ENCODE assay signal across 11 mouse cellular contexts in genomic region chr6:55791852-55792496, GRCm38 (mm10). TPM values are rescaled to one million over a fixed set of nuclear protein-coding genes. Genes with fewer than 3 reads are reported as not detected.
DNase-seq lines count a peak whose midpoint lies in the region; ATAC-seq and TF ChIP-seq lines count a peak whose summit lies in the region.
"Had no signal": no experiment of that assay in that cellular context is flagged by ENCODE, and none has a peak within 500 bp of the region (broad histone marks: within the 10 kb centered on the region; RNA-seq: fewer than 3 reads in every experiment).

No protein-coding gene starts in this region.

- H3K4me2 ChIP-seq in forebrain, embryonic 15.5 days (replicated peaks), result peak overlapping the region; percentile 29
- H3K4me2 ChIP-seq in midbrain, embryonic 15.5 days, result 0 out of 2 replicates have a peak overlapping the region, but pooled peaks have one; percentile 12

- 0 out of 4 replicates have a peak overlapping the region, but pooled peaks of 1 of the 2 experiments have one; percentile 18 for H3K4me3 ChIP-seq in ES-E14 (ENCODE audit: insufficient read depth in 1 of 2, low read depth in 1 of 2, low read length in 2 of 2, poor library complexity in 1 of 2, severe bottlenecking in 1 of 2)
- no peak overlapping the region for H3K4me3 ChIP-seq in forebrain, embryonic 15.5 days
- no peak overlapping the region for H3K4me3 ChIP-seq in midbrain, embryonic 15.5 days

- no peak overlapping the region for H3K9ac ChIP-seq in ES-E14 (ENCODE audit: insufficient read depth, low read depth, low read length, poor library complexity, severe bottlenecking)
- peak overlapping the region; percentile 23 for H3K9ac ChIP-seq in forebrain, embryonic 15.5 days (replicated peaks)
- no peak overlapping the region; the same call in 1 of the 2 replicates for H3K9ac ChIP-seq in midbrain, embryonic 15.5 days

- no peaks in the 10 kb centered on the region for H3K27me3 ChIP-seq in forebrain, embryonic 15.5 days
- H3K27me3 ChIP-seq in midbrain, embryonic 15.5 days (replicated peaks), result no peaks in the 10 kb centered on the region

- in situ Hi-C loops in ES-E14 (cut with MboI; ENCODE audit: low sequenced_read_pairs in 2 of 2, unreplicated experiment in 2 of 2), result no loop called here

- 2% methylated on average over 6 of the region's 6 CpGs for WGBS in forebrain, embryonic 15.5 days
- 8% methylated on average over 6 of the region's 6 CpGs for WGBS in midbrain, embryonic 15.5 days

- peak; percentile 79 for ATAC-seq in forebrain, embryonic 15.5 days (replicated peaks)
- peak; percentile 81 for ATAC-seq in midbrain, embryonic 15.5 days (replicated peaks)

- no peaks in the 10 kb centered on the region for H3K9me3 ChIP-seq in ES-E14 (ENCODE audit: control insufficient read depth, insufficient read depth, low read depth, low read length)
- no peaks in the 10 kb centered on the region for H3K9me3 ChIP-seq in forebrain, embryonic 15.5 days
- no peaks in the 10 kb centered on the region for H3K9me3 ChIP-seq in midbrain, embryonic 15.5 days

- H3K36me3 ChIP-seq in ES-E14 (ENCODE audit: control insufficient read depth, insufficient read depth, low read length, poor library complexity, severe bottlenecking), result no peaks in the 10 kb centered on the region
- no peaks in the 10 kb centered on the region for H3K36me3 ChIP-seq in forebrain, embryonic 15.5 days
- no peaks in the 10 kb centered on the region for H3K36me3 ChIP-seq in midbrain, embryonic 15.5 days (replicated peaks)

- H3K27ac ChIP-seq in ES-E14 (ENCODE audit: insufficient read depth, low read depth, low read length, poor library complexity, severe bottlenecking), result peak overlapping the region; percentile 58; the same call in 1 of the 2 replicates
- peak overlapping the region; percentile 99 for H3K27ac ChIP-seq in forebrain, embryonic 15.5 days (replicated peaks)
- peak overlapping the region; percentile 81 for H3K27ac ChIP-seq in midbrain, embryonic 15.5 days

- DNase-seq in cerebellum, postnatal 10 days, result peak; percentile 11 to 13
- DNase-seq in cerebellum, postnatal 25 days, result no peak
- peak; percentile 67 for DNase-seq in ES-E14 (ENCODE audit: low read depth, low spot score)
- DNase-seq in frontal cortex, postnatal 25 days (ENCODE audit: low spot score in 2 of 2), result no peak
- no peak for DNase-seq in ovary, postnatal 36 days (ENCODE audit: low spot score)
- no peak for DNase-seq in gastrocnemius, adult 8-10 months (ENCODE audit: low spot score in 2 of 2)
- DNase-seq: gastrocnemius, postnatal 36 days; thymus, adult 2 months had no signal

- H3K4me1 ChIP-seq in ES-E14 (ENCODE audit: control insufficient read depth in 2 of 2, insufficient read depth in 2 of 2, low read length in 2 of 2, poor library complexity in 1 of 2), result peaks cover 5 to 7% of the 10 kb centered on the region in 2 experiments
- H3K4me1 ChIP-seq in forebrain, embryonic 15.5 days, result peaks cover 34% of the 10 kb centered on the region
- peaks cover 14% of the 10 kb centered on the region for H3K4me1 ChIP-seq in midbrain, embryonic 15.5 days

TF ChIP-seq in ES-E14, 5 proteins besides CTCF, POLR2A, EP300 and RAD21:
- TF ChIP-seq HCFC1 (IDR thresholded peaks at IDR 0.05; ENCODE audit: borderline replicate concordance, insufficient read depth, low read length) (no peak), MAFK (IDR thresholded peaks at IDR 0.05; ENCODE audit: insufficient read depth, low read depth, low read length) (no peak), ZC3H11A (IDR thresholded peaks at IDR 0.05; ENCODE audit: borderline replicate concordance, low read depth, low read length) (no peak), ZNF384 (IDR thresholded peaks at IDR 0.05; ENCODE audit: low read depth, low read length) (no peak), CHD2 (IDR thresholded peaks at IDR 0.05; ENCODE audit: low read depth, low read length) (no peak; the same call in 1 of the 2 replicates)
TF ChIP-seq in ES-E14: peak in this region for 0.

RNA-seq across cellular contexts. Expression of gene Itprid1, which starts 44.7 kb away (rescaled TPM):
- total RNA-seq in ES-E14 (2012; rRNA removed), result 0.11 TPM in 1 of 2 replicates, not detected in the other
- 2.2 and 2.8 TPM in 2 replicates for polyA plus RNA-seq in forebrain, embryonic 15.5 days (2015; fragmentation: Nextera tagmentation; extraction: Ambion mirVana)
- polyA plus RNA-seq in midbrain, embryonic 15.5 days (2015; fragmentation: Nextera tagmentation; extraction: Ambion mirVana), result 0.08 TPM in 1 of 2 replicates, not detected in the other
- not detected for total RNA-seq in gastrocnemius, adult 8-10 months (2022)
- total RNA-seq: gastrocnemius, postnatal 36 days; megakaryocyte-erythroid progenitor cell, adult 5-6 weeks had no signal

Comparison
In these comparisons a context has a peak if more than half of its experiments do, and no peak if none do; other contexts are left out.
1. DNase-seq: peak in cerebellum, postnatal 10 days (2 of 2) and ES-E14 (single experiment); none in cerebellum, postnatal 25 days (0 of 2), frontal cortex, postnatal 25 days (0 of 2), ovary, postnatal 36 days (single experiment) and gastrocnemius, adult 8-10 months (0 of 2).
2. Peak in every context shown above with its lines, with median percentiles within 50 percentile points of each other: H3K27ac ChIP-seq.